Mouse (Mus musculus) midbrain, embryonic 16.5 days (tissue): ENCODE data around the gene Aph1c. TPM values are rescaled to one million over a fixed set of nuclear protein-coding genes. Genes with fewer than 3 reads are reported as not detected.
A peak's percentile ranks its signal among the peaks of the same experiment; 100 is the strongest.
"Not testable (repeated sequence)": the region's sequence is repeated elsewhere in the genome, so short reads cannot be mapped to it uniquely, and the experiment has no call there.

Source experiments
- ATAC-seq: fragments of 200-750 bp; cut with Nextera tagmentation; 2 replicates; pipeline ENCODE4 v1.8.0; 2017; ENCODE audit warnings: moderate TSS enrichment
- H3K27ac ChIP-seq: fragments of 300-500 bp; sonication (generic); 2 replicates; pipeline ENCODE4 v1.5.1; 2014; ENCODE audit warnings: mild to moderate bottlenecking, low read length, mixed read lengths
- H3K27me3 ChIP-seq: fragments of 300-500 bp; sonication (generic); 2 replicates; pipeline ENCODE4 v1.6.1; 2014; ENCODE audit warnings: low read depth, low read length, mixed read lengths; ENCODE audit not compliant: control insufficient read depth, insufficient read depth
- H3K36me3 ChIP-seq: fragments of 300-500 bp; sonication (generic); 2 replicates; pipeline ENCODE4 v1.6.1; 2014; ENCODE audit warnings: mild to moderate bottlenecking, low read length, moderate library complexity, mixed read lengths; ENCODE audit not compliant: control insufficient read depth, insufficient read depth
- H3K4me1 ChIP-seq: fragments of 300-500 bp; sonication (generic); 2 replicates; pipeline ENCODE4 v1.6.1; 2014; ENCODE audit warnings: mild to moderate bottlenecking, low read length, mixed read lengths; ENCODE audit not compliant: control insufficient read depth, insufficient read depth
- H3K4me2 ChIP-seq: fragments of 300-500 bp; sonication (generic); 2 replicates; pipeline ENCODE4 v1.6.1; 2014; ENCODE audit warnings: mild to moderate bottlenecking, low read length, mixed read lengths
- H3K4me3 ChIP-seq: fragments of 300-500 bp; sonication (generic); 2 replicates; pipeline ENCODE4 v1.5.1; 2014; ENCODE audit warnings: low read depth, mild to moderate bottlenecking, low read length, moderate library complexity, mixed read lengths
- H3K9ac ChIP-seq: fragments of 300-500 bp; sonication (generic); 2 replicates; pipeline ENCODE4 v1.6.1; 2014; ENCODE audit warnings: low read depth, low read length, mixed read lengths
- H3K9me3 ChIP-seq: fragments of 300-500 bp; sonication (generic); replicated peaks from 2 replicates; pipeline ENCODE4 v1.6.1; 2014; ENCODE audit warnings: mild to moderate bottlenecking, low read length, mixed read lengths; ENCODE audit not compliant: control insufficient read depth, poor library complexity, severe bottlenecking
- WGBS: fragments of 180-500 bp; shearing (Covaris S2); extraction: QIAGEN DNeasy Blood & Tissue Kit; methylation state at CpG from one replicate; pipeline ENCODE4 v1.1.7; 2014; 5-methylcytosine and 5-hydroxymethylcytosine counted together
- polyA plus RNA-seq: library from polyadenylated mRNA; unstranded; fragments of >200 nt; fragmentation: Nextera tagmentation; extraction: Ambion mirVana; gene quantifications from 2 replicates; pipeline ENCODE4 v1.2.1, GENCODE M21; 2015

The Aph1c gene
- polyA plus RNA-seq, 1 experiment from 2014 or later: 3.0 TPM

DNA sequence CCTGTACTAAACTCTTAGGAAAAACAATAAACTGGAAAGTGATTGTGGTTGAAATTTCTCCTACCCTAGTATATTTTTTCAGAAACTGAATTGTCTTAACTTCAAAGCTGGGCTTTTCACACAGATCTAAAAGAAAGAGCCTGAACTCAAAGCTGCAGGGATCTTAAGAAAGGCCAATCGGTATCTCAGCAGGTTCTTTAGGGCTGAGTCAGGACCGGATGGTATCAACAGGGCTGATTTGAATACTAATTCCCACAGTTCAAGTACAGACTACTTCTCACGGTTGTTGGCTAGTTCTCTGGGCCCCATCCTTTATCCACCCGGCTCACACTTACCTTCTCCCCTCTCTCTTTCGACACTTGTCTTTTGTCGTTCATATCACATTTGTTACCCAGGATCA is 18.1 kb upstream of the Aph1c start:
- H3K4me3 ChIP-seq: no peak overlapping the region
- no peaks in the 10 kb centered on the region; the same call in 1 of the 2 replicates for H3K36me3 ChIP-seq
- WGBS: 21% methylated on average over 6 of the region's 6 CpGs
- H3K9ac ChIP-seq: no peak overlapping the region
- H3K4me2 ChIP-seq: no peak overlapping the region
- no peaks in the 10 kb centered on the region for H3K9me3 ChIP-seq
- ATAC-seq: no peak
- no peaks in the 10 kb centered on the region for H3K4me1 ChIP-seq
- no peak overlapping the region for H3K27ac ChIP-seq
- H3K27me3 ChIP-seq: no peaks in the 10 kb centered on the region

DNA sequence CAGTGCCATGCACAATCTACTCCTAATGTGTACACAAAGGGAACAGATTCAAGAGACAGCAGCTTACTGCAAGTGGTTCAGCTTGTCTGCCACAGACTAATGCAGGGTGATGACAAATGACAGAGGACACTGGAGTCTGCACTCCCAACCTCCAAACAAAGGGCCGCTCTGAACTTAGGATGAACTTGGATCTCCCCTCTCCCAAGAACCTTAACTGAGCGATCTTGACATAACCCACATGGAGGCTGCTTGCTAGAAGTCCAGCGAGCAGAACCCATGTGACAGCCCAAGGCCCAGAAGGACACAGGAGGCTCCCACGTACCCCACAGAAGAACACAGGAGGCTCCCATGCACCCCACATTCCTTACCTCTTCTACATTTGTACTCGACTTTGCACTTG is 16.4 kb upstream of the Aph1c start:
- ATAC-seq: no peak
- H3K4me1 ChIP-seq: no peaks in the 10 kb centered on the region
- H3K27me3 ChIP-seq: no peaks in the 10 kb centered on the region
- H3K27ac ChIP-seq: no peak overlapping the region
- 91% methylated on average over 5 of the region's 5 CpGs for whole genome bisulfite sequencing
- H3K9ac ChIP-seq: no peak overlapping the region
- no peak overlapping the region for H3K4me3 ChIP-seq
- peaks cover 3% of the 10 kb centered on the region; the same call in 1 of the 2 replicates for H3K36me3 ChIP-seq
- no peak overlapping the region for H3K4me2 ChIP-seq
- H3K9me3 ChIP-seq: no peaks in the 10 kb centered on the region

GRCm38 (mm10) chr9:66846822-66847221 is 12.3 kb upstream of the Aph1c start:
- Histone ChIP-seq H3K4me1 (no peaks in the 10 kb centered on the region), H3K4me2 (no peak overlapping the region), H3K9ac (no peak overlapping the region), H3K9me3 (no peaks in the 10 kb centered on the region), H3K36me3 (peaks cover 3% of the 10 kb centered on the region; the same call in 1 of the 2 replicates), H3K4me3 (no peak overlapping the region), H3K27me3 (no peaks in the 10 kb centered on the region), H3K27ac (no peak overlapping the region)
- no peak for ATAC-seq
- 95% methylated on average over 5 of the region's 5 CpGs for WGBS

DNA sequence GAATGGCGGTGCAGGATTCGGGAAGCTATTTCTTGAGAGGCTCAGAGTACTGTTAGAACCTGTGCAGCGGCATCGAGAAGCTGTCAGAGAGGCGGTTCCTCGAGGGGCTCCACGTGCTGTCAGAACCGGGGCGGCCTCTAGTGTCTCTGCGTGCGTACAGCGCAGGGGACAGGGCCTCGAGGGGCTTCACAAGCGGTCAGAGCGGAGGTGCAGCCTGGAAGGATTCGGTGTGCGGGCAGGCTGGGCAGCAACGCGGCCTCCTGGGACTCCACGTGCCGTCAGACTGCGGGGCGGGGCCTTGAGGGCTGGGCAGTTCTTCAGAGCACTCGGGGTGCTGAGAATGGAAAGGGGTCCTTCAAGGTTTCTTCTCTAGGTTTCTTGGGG is 563 bp upstream of the Aph1c start:
- H3K4me1 ChIP-seq: peaks cover 4% of the 10 kb centered on the region; the same call in 1 of the 2 replicates
- no peaks in the 10 kb centered on the region for H3K9me3 ChIP-seq
- peak overlapping the region; percentile 63 for H3K9ac ChIP-seq
- no peak overlapping the region for H3K27ac ChIP-seq
- H3K4me2 ChIP-seq: peak overlapping the region; percentile 98
- under 1% methylated on average over 24 of the region's 24 CpGs for WGBS
- no peaks in the 10 kb centered on the region for H3K27me3 ChIP-seq
- peak; percentile 91 for ATAC-seq
- no peaks in the 10 kb centered on the region for H3K36me3 ChIP-seq
- peak overlapping the region; percentile 62 for H3K4me3 ChIP-seq

DNA sequence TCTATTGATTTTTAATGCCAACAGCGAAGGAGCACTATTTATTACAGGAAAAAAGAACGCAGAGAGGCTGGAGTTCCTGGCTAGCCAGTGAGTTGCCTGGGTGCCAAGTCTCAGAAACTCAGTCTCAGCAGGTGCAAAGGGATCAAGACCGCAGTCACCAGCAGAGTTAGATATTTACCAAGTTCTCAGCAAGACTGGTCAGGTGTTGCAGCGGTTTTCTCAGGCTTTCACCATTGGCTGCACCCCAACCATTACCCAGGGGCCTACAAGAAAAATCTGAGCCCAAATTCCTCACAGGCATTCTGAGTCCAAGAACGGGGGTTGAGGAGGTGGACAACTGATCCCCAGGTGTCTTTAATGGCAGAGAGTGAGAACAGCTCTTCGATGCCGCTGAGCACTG is 675 bp downstream of the Aph1c start:
- Histone ChIP-seq H3K9ac (peak overlapping the region; percentile 52), H3K4me3 (peak overlapping the region; percentile 62), H3K9me3 (no peaks in the 10 kb centered on the region), H3K27ac (no peak overlapping the region), H3K4me1 (peaks cover 4% of the 10 kb centered on the region; the same call in 1 of the 2 replicates), H3K4me2 (peak overlapping the region; percentile 98), H3K36me3 (no peaks in the 10 kb centered on the region), H3K27me3 (no peaks in the 10 kb centered on the region)
- no peak for ATAC-seq
- WGBS: 22% methylated on average over 7 of the region's 7 CpGs

DNA sequence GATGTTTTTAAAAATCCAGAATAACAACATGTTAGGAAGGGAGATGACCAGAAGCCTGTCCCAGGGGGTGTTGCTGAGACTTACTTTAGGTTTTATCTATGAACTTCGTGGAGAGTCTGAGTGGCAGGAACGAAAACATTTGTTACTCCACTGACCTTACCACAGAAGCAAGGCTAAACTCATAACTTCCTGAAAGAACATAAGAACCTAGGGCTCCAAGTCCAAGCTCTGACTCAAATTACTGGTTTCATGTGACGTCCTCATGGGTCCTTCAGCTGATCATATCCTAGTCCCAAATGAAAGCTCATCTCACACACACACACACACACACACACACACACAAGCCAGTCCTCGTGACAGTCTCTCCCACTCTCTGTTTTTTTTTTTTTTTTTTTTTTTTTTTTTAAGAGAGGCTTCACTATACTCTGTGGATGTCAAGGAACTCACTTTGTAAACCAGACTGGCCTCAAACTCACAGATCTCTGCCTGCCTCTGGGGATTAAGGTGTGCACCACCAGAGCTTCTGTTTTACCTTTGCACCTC is 2.1 kb downstream of the Aph1c start:
- H3K9me3 ChIP-seq: no peaks in the 10 kb centered on the region
- no peak for ATAC-seq
- H3K4me2 ChIP-seq: no peak overlapping the region
- H3K4me3 ChIP-seq: no peak overlapping the region
- H3K36me3 ChIP-seq: no peaks in the 10 kb centered on the region
- no peak overlapping the region for H3K9ac ChIP-seq
- peaks cover 4% of the 10 kb centered on the region; the same call in 1 of the 2 replicates for H3K4me1 ChIP-seq
- no peaks in the 10 kb centered on the region for H3K27me3 ChIP-seq
- 72% methylated on average over 4 of the region's 4 CpGs for WGBS
- H3K27ac ChIP-seq: no peak overlapping the region

GRCm38 (mm10) chr9:66825990-66826389 is 8.5 kb downstream of the Aph1c start:
- H3K27me3 ChIP-seq: no peaks in the 10 kb centered on the region

DNA sequence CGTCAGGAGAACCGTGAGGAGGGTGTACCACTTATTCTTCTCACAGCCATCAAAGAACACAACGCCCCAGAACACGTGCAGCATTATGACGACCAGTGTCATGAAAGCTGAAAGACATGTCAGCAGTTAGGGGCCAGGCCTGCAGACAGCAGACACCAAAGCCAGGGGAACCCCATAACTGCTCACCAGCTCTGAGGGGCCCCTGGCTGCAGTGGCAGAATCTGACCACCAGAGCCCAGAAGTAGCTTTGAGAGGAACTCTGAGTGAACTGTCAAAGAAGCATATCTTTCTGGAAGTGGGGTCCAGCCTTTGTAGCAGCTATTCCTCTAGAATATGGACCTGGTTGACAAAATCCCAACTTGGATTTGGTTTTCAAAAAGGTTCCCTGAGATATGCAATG is 12.3 kb downstream of the Aph1c start:
- WGBS: no CpG with 5 or more reads among the region's 5 CpGs
- not testable (repeated sequence) for H3K9me3 ChIP-seq, H3K4me3 ChIP-seq, H3K4me1 ChIP-seq, H3K9ac ChIP-seq, H3K27ac ChIP-seq, H3K4me2 ChIP-seq, H3K36me3 ChIP-seq, H3K27me3 ChIP-seq, ATAC-seq

More at GRCm38 (mm10) chr9:66825990-66826389, 8.5 kb downstream of the Aph1c start:
- no peak overlapping the region for H3K27ac ChIP-seq
- ATAC-seq: no peak
- no peaks in the 10 kb centered on the region for H3K4me1 ChIP-seq
- no peaks in the 10 kb centered on the region for H3K36me3 ChIP-seq
- WGBS: 36% methylated on average over 1 of the region's 1 CpGs
- no peaks in the 10 kb centered on the region for H3K9me3 ChIP-seq
- no peak overlapping the region for H3K9ac ChIP-seq
- H3K4me3 ChIP-seq: no peak overlapping the region
- no peak overlapping the region for H3K4me2 ChIP-seq

GRCm38 (mm10) chr9:66820996-66821395 is 13.5 kb downstream of the Aph1c start:
- Histone ChIP-seq H3K9ac (no peak overlapping the region), H3K27ac (no peak overlapping the region), H3K36me3 (no peaks in the 10 kb centered on the region), H3K27me3 (no peaks in the 10 kb centered on the region), H3K4me1 (no peaks in the 10 kb centered on the region), H3K9me3 (no peaks in the 10 kb centered on the region), H3K4me3 (no peak overlapping the region), H3K4me2 (no peak overlapping the region)
- WGBS: 84% methylated on average over 5 of the region's 5 CpGs
- no peak for ATAC-seq
